In genomic region chr4:106091927-106092675, GRCm38 (mm10) we compare ENCODE assay signal across 16 mouse cellular contexts.
DNase-seq lines count a peak whose midpoint lies in the region; ATAC-seq lines count a peak whose summit lies in the region.
"Had no signal": no experiment of that assay in that cellular context is flagged by ENCODE, and none has a peak within 500 bp of the region (broad histone marks: within the 10 kb centered on the region; RNA-seq: fewer than 3 reads in every experiment).

No protein-coding gene starts in this region.

- peak; percentile 49 for DNase-seq in ovary, adult 18-20 months (ENCODE audit: low spot score)
- no peak for DNase-seq in ovary, postnatal 36 days (ENCODE audit: low spot score)
- DNase-seq in hindlimb bud, embryonic 11.5 days (ENCODE audit: extremely low spot score, low read depth, low spot score), result peak; percentile 90
- DNase-seq in kidney, postnatal 14 days, result peak; percentile 69
- no peak for DNase-seq in frontal cortex, postnatal 36 days (ENCODE audit: low spot score in 2 of 2)
- no peak for DNase-seq in left cerebral cortex, adult 11 months (ENCODE audit: low spot score)
- DNase-seq in gastrocnemius, adult 18-20 months (ENCODE audit: low spot score), result no peak
- DNase-seq: cerebellum, adult 2 months; forebrain, postnatal 0 days; heart, adult 2 months; heart, postnatal 4 days; lung, postnatal 4 days had no signal

- ATAC-seq in megakaryocyte-erythroid progenitor cell, adult 5-6 weeks (replicated peaks; ENCODE audit: low FRiP score, low TSS enrichment, poor library complexity, severe bottlenecking), result 0 out of 2 replicates have a peak, but pooled peaks have one; percentile 38
- ATAC-seq: activated CD4-positive, CD25-positive, alpha-beta regulatory T cell, adult 4 months; forebrain, postnatal 0 days; inflammation-experienced regulatory T-cells, adult 6 months; midbrain, embryonic 16.5 days had no signal

Comparison
In these comparisons a context has a peak if more than half of its experiments do, and no peak if none do; other contexts are left out.
1. DNase-seq: peak in ovary, adult 18-20 months (single experiment), hindlimb bud, embryonic 11.5 days (single experiment) and kidney, postnatal 14 days (single experiment); none in ovary, postnatal 36 days (single experiment), frontal cortex, postnatal 36 days (0 of 2), left cerebral cortex, adult 11 months (single experiment) and gastrocnemius, adult 18-20 months (single experiment).